Mouse (Mus musculus) urinary bladder, postnatal 10 days (tissue): ENCODE measurements around the gene Mvb12b.

Experiments used
- DNase-seq: peaks from one replicate; pipeline ENCODE4 v3.0.0; 2022; ENCODE audit warnings: low spot score

Mvb12b gene

GRCm38 (mm10) chr2:33729701-33730100 is 158.0 kb downstream of the Mvb12b start:
- no peak for DNase-seq

GRCm38 (mm10) chr2:33727199-33727598 is 160.5 kb downstream of the Mvb12b start:
- no peak for DNase-seq

- DNase-seq: no peak
Observed at GRCm38 (mm10) chr2:33720380-33720898, 167.3 kb downstream of the Mvb12b start.

- no peak for DNase-seq
Observed at GRCm38 (mm10) chr2:33719339-33720066, 168.2 kb downstream of the Mvb12b start.

- no peak for DNase-seq
Observed at GRCm38 (mm10) chr2:33718561-33718960, 169.2 kb downstream of the Mvb12b start.

GRCm38 (mm10) chr2:33717821-33718351 is 169.9 kb downstream of the Mvb12b start:
- no peak for DNase-seq

GRCm38 (mm10) chr2:33717378-33717777 is 170.4 kb downstream of the Mvb12b start:
- DNase-seq: no peak

GRCm38 (mm10) chr2:33716878-33717277 is 170.9 kb downstream of the Mvb12b start:
- no peak for DNase-seq

- no peak for DNase-seq
Observed at GRCm38 (mm10) chr2:33714932-33715331, 172.8 kb downstream of the Mvb12b start.

- no peak for DNase-seq
Observed at GRCm38 (mm10) chr2:33713580-33714260, 174.0 kb downstream of the Mvb12b start.

- no peak for DNase-seq
Observed at GRCm38 (mm10) chr2:33712811-33713210, 174.9 kb downstream of the Mvb12b start.

- DNase-seq: no peak
Observed at GRCm38 (mm10) chr2:33708831-33709230, 178.9 kb downstream of the Mvb12b start.

GRCm38 (mm10) chr2:33708096-33708495 is 179.7 kb downstream of the Mvb12b start:
- DNase-seq: no peak

- no peak for DNase-seq
Observed at GRCm38 (mm10) chr2:33706403-33706802, 181.3 kb downstream of the Mvb12b start.

GRCm38 (mm10) chr2:33705687-33706320 is 181.9 kb downstream of the Mvb12b start:
- DNase-seq: no peak

GRCm38 (mm10) chr2:33703286-33703685 is 184.5 kb downstream of the Mvb12b start:
- DNase-seq: no peak

- DNase-seq: no peak
Observed at GRCm38 (mm10) chr2:33702705-33703104, 185.0 kb downstream of the Mvb12b start.

- no peak for DNase-seq
Observed at GRCm38 (mm10) chr2:33701446-33701815, 186.3 kb downstream of the Mvb12b start.

- no peak for DNase-seq
Observed at GRCm38 (mm10) chr2:33700581-33701445, 186.9 kb downstream of the Mvb12b start.

GRCm38 (mm10) chr2:33698898-33699297 is 188.8 kb downstream of the Mvb12b start:
- no peak for DNase-seq

- no peak for DNase-seq
Observed at GRCm38 (mm10) chr2:33696428-33696827, 191.3 kb downstream of the Mvb12b start.

- DNase-seq: no peak
Observed at GRCm38 (mm10) chr2:33693931-33694330, 193.8 kb downstream of the Mvb12b start.
